Mouse (Mus musculus) lung, embryonic 14.5 days (tissue): ENCODE results near the gene Epb41l4b. TPM values are rescaled to one million over a fixed set of nuclear protein-coding genes. Genes with fewer than 3 reads are reported as not detected.

Experiments used
- ATAC-seq: fragments of 200-750 bp; cut with Nextera tagmentation; 2 replicates; pipeline ENCODE4 v1.8.0; 2017; ENCODE audit warnings: mild to moderate bottlenecking, moderate TSS enrichment, moderate library complexity; ENCODE audit not compliant: insufficient read depth
- DNase-seq: peaks from one replicate; pipeline ENCODE4 v3.0.0-alpha.2; 2015
- H3K27ac ChIP-seq: fragments of 300-500 bp; sonication (generic); 2 replicates; pipeline ENCODE4 v1.5.1; 2014; ENCODE audit warnings: low read depth, mild to moderate bottlenecking, moderate library complexity
- H3K27me3 ChIP-seq: fragments of 300-500 bp; sonication (generic); 2 replicates; pipeline ENCODE4 v1.6.1; 2014; ENCODE audit warnings: low read length, control low read depth; ENCODE audit not compliant: insufficient read depth
- H3K36me3 ChIP-seq: fragments of 300-500 bp; sonication (generic); 2 replicates; pipeline ENCODE4 v1.6.1; 2014; ENCODE audit warnings: control low read depth; ENCODE audit not compliant: insufficient read depth
- H3K4me1 ChIP-seq: fragments of 300-500 bp; sonication (generic); 2 replicates; pipeline ENCODE4 v1.6.1; 2014; ENCODE audit warnings: antibody characterized with exemption, control low read depth; ENCODE audit not compliant: insufficient read depth
- H3K4me2 ChIP-seq: fragments of 300-500 bp; sonication (generic); 2 replicates; pipeline ENCODE4 v1.6.1; 2014; ENCODE audit warnings: mild to moderate bottlenecking
- H3K4me3 ChIP-seq: fragments of 300-500 bp; sonication (generic); 2 replicates; pipeline ENCODE4 v1.5.1; 2014; ENCODE audit warnings: low read depth, low read length
- H3K9ac ChIP-seq: fragments of 300-500 bp; sonication (generic); 2 replicates; pipeline ENCODE4 v1.6.1; 2014
- H3K9me3 ChIP-seq: fragments of 300-500 bp; sonication (generic); 2 replicates; pipeline ENCODE4 v1.6.1; 2016; ENCODE audit warnings: low read depth, low read length, control low read depth
- CTCF ChIP-seq: IDR thresholded peaks from 2 replicates; pipeline ENCODE4 v1.5.1; 2016; ENCODE audit warnings: antibody characterized with exemption, low read depth
- WGBS: fragments of 180-500 bp; shearing (Covaris S2); extraction: QIAGEN DNeasy Blood & Tissue Kit; methylation state at CpG from one replicate; pipeline ENCODE4 v1.1.7; 2014; 5-methylcytosine and 5-hydroxymethylcytosine counted together
- polyA plus RNA-seq: library from polyadenylated mRNA; unstranded; fragments of >200 nt; fragmentation: Nextera tagmentation; extraction: Ambion mirVana; gene quantifications from 2 replicates; pipeline ENCODE4 v1.2.1, GENCODE M21; 2014

The Epb41l4b gene
- polyA plus RNA-seq, 1 experiment from 2014 or later = 1.2 TPM

DNA sequence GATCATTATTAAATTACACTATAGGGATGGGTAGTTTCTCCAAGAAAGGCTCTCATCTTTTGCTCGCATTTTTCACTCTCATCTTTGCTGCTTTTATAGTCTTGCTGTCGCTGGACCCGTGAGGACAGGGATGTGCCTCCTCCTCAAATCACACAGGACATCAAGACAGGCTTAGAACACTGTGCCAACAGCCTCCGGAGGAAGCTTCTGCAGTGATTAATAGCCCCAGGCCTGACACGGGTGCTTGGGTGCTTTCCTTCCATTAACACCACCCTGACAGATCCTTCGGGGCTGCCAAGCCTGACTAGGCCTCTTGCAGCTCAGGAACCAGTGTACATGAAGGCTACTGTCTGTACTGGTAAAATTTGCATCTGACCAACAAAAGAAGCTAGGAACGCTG, 61.8 kb downstream of the Epb41l4b start:
- Histone ChIP-seq H3K4me1 (no peaks in the 10 kb centered on the region), H3K4me2 (no peak overlapping the region), H3K27ac (no peak overlapping the region), H3K36me3 (no peaks in the 10 kb centered on the region), H3K27me3 (no peaks in the 10 kb centered on the region), H3K9me3 (no peaks in the 10 kb centered on the region), H3K4me3 (no peak overlapping the region), H3K9ac (no peak overlapping the region)
- 42% methylated on average over 7 of the region's 7 CpGs for WGBS
- no peak for TF ChIP-seq CTCF
- 0 out of 2 replicates have a peak, but pooled peaks have one; percentile 42 for ATAC-seq
- DNase-seq = peak; percentile 38

DNA sequence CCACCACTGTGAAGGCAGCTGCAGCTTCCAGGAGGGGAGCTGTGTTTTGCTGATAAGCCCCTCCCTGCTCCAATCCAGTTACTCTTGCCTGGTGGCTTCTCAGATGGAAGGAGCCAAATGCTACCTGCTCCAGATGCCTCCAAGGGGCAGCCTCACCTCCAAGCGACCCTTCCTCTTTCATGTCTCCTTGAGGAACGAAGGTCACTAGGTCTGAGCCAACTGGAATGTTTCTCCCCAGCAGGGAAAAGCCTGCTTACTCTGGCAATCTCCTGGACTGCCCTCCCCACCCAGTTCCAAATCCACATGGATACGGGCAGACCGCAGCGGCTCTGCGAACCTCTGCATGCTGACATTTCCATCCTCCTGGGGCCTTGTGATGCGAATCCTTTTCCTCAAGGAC, 69.4 kb downstream of the Epb41l4b start:
- Histone ChIP-seq H3K9me3 (no peaks in the 10 kb centered on the region), H3K4me2 (no peak overlapping the region), H3K36me3 (no peaks in the 10 kb centered on the region), H3K4me1 (no peaks in the 10 kb centered on the region), H3K4me3 (no peak overlapping the region), H3K9ac (no peak overlapping the region), H3K27me3 (no peaks in the 10 kb centered on the region), H3K27ac (no peak overlapping the region)
- ATAC-seq (no peak), DNase-seq (no peak)
- WGBS = 59% methylated on average over 7 of the region's 7 CpGs
- no peak for TF ChIP-seq CTCF

- ATAC-seq (no peak), DNase-seq (peak; percentile 21)
- H3K27ac ChIP-seq = no peak overlapping the region
- H3K4me3 ChIP-seq = no peak overlapping the region
- WGBS = 65% methylated on average over 14 of the region's 14 CpGs
- H3K9ac ChIP-seq = no peak overlapping the region
- no peak for TF ChIP-seq CTCF
- H3K9me3 ChIP-seq = no peaks in the 10 kb centered on the region
- no peaks in the 10 kb centered on the region for H3K27me3 ChIP-seq
- no peaks in the 10 kb centered on the region for H3K4me1 ChIP-seq
- H3K4me2 ChIP-seq = no peak overlapping the region
- H3K36me3 ChIP-seq = no peaks in the 10 kb centered on the region
Observed at GRCm38 (mm10) chr4:57073174-57073573, 70.1 kb downstream of the Epb41l4b start.

DNA sequence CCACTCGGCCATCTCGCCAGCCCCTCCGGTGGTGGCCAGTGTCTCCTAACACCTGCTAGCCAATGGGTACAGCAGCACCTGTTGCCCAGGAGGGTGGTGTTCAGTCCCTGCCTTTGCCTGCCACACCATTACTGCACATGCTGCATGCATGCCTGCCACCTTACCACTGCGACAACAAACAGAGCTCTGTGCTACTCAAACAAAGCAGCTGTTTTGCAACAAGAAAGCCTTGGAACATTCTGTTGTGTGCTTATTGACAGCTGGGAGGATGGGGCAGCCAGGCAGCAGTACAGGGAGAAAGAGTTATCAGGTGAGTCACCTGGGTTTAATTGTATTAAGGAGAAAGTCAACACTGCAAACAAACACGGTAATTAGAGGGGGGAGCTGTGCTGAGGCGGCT, 72.6 kb downstream of the Epb41l4b start:
- H3K27me3 ChIP-seq = no peaks in the 10 kb centered on the region
- no peak overlapping the region for H3K27ac ChIP-seq
- no peaks in the 10 kb centered on the region for H3K4me1 ChIP-seq
- no peak for DNase-seq
- TF ChIP-seq CTCF = no peak
- H3K4me3 ChIP-seq = no peak overlapping the region
- no peaks in the 10 kb centered on the region for H3K36me3 ChIP-seq
- H3K9me3 ChIP-seq = no peaks in the 10 kb centered on the region
- no peak overlapping the region for H3K9ac ChIP-seq
- no peak for ATAC-seq
- H3K4me2 ChIP-seq = no peak overlapping the region
- WGBS = 68% methylated on average over 6 of the region's 6 CpGs

DNA sequence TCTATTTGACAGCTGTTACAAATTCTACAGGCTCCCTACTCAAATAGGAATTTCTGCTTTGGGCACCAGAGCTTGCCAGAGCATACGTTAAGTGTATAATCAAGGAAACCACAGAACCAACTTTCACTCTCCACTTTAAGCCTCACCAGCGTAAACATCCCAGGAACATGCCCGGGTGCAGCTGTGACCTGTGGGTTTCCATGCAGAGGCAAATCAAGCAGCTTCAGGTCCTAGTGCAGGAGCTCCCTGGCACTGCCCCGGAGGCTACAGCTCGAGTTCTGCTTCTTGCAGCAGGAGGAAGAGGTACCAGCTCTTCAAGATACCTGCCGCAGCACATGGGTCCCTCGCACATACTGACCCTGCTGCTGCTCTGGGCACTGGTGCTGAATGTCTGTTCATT, 74.8 kb downstream of the Epb41l4b start:
- H3K4me3 ChIP-seq = no peak overlapping the region
- H3K4me2 ChIP-seq = no peak overlapping the region
- no peak overlapping the region for H3K9ac ChIP-seq
- no peak overlapping the region for H3K27ac ChIP-seq
- DNase-seq = peak; percentile 9
- no peak for TF ChIP-seq CTCF
- no peak for ATAC-seq
- 36% methylated on average over 7 of the region's 7 CpGs for WGBS
- no peaks in the 10 kb centered on the region for H3K9me3 ChIP-seq
- no peaks in the 10 kb centered on the region for H3K36me3 ChIP-seq
- H3K4me1 ChIP-seq = no peaks in the 10 kb centered on the region
- no peaks in the 10 kb centered on the region for H3K27me3 ChIP-seq

- WGBS = 50% methylated on average over 5 of the region's 5 CpGs
- no peak overlapping the region for H3K4me2 ChIP-seq
- H3K4me3 ChIP-seq = no peak overlapping the region
- ATAC-seq = 0 out of 2 replicates have a peak, but pooled peaks have one; percentile 16
- peak; percentile 42 for DNase-seq
- no peaks in the 10 kb centered on the region for H3K4me1 ChIP-seq
- H3K9ac ChIP-seq = no peak overlapping the region
- no peak for TF ChIP-seq CTCF
- no peaks in the 10 kb centered on the region for H3K27me3 ChIP-seq
- H3K27ac ChIP-seq = no peak overlapping the region
- no peaks in the 10 kb centered on the region for H3K36me3 ChIP-seq
- H3K9me3 ChIP-seq = no peaks in the 10 kb centered on the region
Observed at GRCm38 (mm10) chr4:57067801-57068200, 75.4 kb downstream of the Epb41l4b start.

DNA sequence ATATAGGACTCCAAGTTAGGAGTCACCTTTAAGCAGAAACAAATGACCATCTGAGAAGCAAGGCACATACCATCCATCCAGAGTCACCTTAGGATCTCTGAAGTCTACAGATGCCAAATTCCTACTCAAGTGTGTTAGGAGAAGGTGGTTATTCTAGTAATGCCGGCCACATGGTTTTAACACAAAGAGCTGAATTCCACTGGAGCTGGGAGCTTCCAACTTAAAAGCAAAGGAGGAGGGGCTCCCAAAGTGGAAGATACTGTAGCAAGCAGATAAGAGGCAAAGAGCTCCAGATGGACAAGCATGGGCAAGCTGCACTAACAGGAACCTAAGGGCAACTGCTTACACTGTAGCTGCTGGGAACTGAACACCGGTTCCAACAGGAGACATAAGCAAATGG, 76.3 kb downstream of the Epb41l4b start:
- Histone ChIP-seq H3K27ac (no peak overlapping the region), H3K4me1 (no peaks in the 10 kb centered on the region), H3K9ac (no peak overlapping the region), H3K9me3 (no peaks in the 10 kb centered on the region), H3K4me2 (no peak overlapping the region), H3K4me3 (no peak overlapping the region), H3K36me3 (no peaks in the 10 kb centered on the region), H3K27me3 (no peaks in the 10 kb centered on the region)
- TF ChIP-seq CTCF = no peak
- ATAC-seq (no peak), DNase-seq (no peak)
- WGBS = 49% methylated on average over 2 of the region's 2 CpGs

GRCm38 (mm10) chr4:57065273-57065672, 78.0 kb downstream of the Epb41l4b start:
- Histone ChIP-seq H3K4me3 (no peak overlapping the region), H3K4me2 (no peak overlapping the region), H3K9me3 (no peaks in the 10 kb centered on the region), H3K9ac (no peak overlapping the region), H3K27me3 (0 out of 2 replicates have a peak, but pooled peaks cover 3% of the 10 kb centered on the region), H3K4me1 (no peaks in the 10 kb centered on the region), H3K27ac (no peak overlapping the region), H3K36me3 (no peaks in the 10 kb centered on the region)
- WGBS = 29% methylated on average over 4 of the region's 4 CpGs
- DNase-seq = peak; percentile 90
- ATAC-seq = 0 out of 2 replicates have a peak, but pooled peaks have one; percentile 43
- TF ChIP-seq CTCF = peak; percentile 91
